Mouse (Mus musculus) olfactory bulb, adult 2 months (tissue): ENCODE measurements around the gene Xlr5b. TPM values are rescaled to one million over a fixed set of nuclear protein-coding genes. Genes with fewer than 3 reads are reported as not detected.
"Not testable (repeated sequence)": the region's sequence is repeated elsewhere in the genome, so short reads cannot be mapped to it uniquely, and the experiment has no call there.

Experiments used
- H3K27ac ChIP-seq: fragments of 200-500 bp; 2 replicates; pipeline ENCODE4 v1.5.1; 2012; ENCODE audit warnings: low read depth, low read length; ENCODE audit not compliant: insufficient read depth
- H3K4me1 ChIP-seq: fragments of 200-500 bp; 2 replicates; pipeline ENCODE4 v1.6.1; 2012; ENCODE audit warnings: low read length; ENCODE audit not compliant: control insufficient read depth, insufficient read depth
- H3K4me3 ChIP-seq: fragments of 200-500 bp; 2 replicates; pipeline ENCODE4 v1.5.1; 2012; ENCODE audit warnings: mild to moderate bottlenecking, low read depth, low read length, moderate library complexity; ENCODE audit not compliant: insufficient read depth
- WGBS: fragments of 180-500 bp; shearing (Covaris S2); methylation state at CpG from one replicate; pipeline ENCODE4 v1.1.7; 2018; 5-methylcytosine and 5-hydroxymethylcytosine counted together
- polyA plus RNA-seq: library from polyadenylated mRNA; stranded (reverse); fragments of >200 nt; gene quantifications from 2 replicates; pipeline ENCODE4 v1.2.4, GENCODE M21; 2012; ENCODE audit warnings: low replicate concordance; ENCODE audit not compliant: missing spikeins, insufficient read depth, insufficient read length

Xlr5b gene
- not detected in 2 replicates for polyA plus RNA-seq

DNA sequence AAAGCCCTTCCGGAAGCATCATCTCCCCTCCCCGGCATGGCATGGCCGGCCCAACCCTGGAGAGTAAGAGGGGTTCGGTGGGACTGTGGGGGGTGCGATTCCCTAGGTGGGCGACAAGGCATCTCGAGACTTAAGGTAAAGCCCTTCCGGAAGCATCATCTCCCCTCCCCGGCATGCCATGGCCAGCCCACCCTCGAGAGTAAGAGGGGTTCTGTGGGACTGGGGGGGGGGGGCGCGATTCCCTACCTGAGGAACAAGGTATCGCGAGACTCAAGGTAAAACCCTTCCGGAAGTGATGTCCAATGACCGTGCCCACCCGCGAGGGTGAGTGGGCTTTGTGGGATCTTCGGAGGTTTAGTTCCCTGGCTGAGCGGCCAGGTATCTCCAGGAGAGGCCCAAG is at the start of gene Xlr5b:
TSS of gene Xlr5b (plus strand) at position 301 of the 400 bp plus-strand sequence.
- not testable (repeated sequence) for H3K4me3 ChIP-seq, H3K4me1 ChIP-seq, H3K27ac ChIP-seq
- WGBS = no CpG with 5 or more reads among the region's 20 CpGs

DNA sequence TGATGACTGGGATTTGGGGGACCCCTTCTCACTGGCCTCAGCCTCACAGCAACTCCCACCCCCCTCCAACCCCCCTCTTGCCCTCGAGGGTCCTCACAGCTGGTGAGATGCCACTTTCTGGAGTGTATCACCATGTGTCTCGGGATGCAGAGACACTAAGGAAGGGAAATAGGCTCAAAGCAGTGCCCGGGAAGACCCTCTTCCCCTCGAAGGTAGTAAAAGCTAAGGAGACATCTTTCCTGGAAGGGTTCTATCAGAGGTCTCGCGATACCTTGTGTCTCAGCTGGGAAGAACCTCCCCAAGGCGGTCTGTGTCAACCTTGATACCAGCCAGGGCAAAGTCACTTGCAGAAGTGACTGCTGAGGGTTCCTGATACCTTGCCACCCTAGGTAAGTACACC is 31.8 kb upstream of the Xlr5b start, which contains the start of gene Gm14685:
TSS of gene Gm14685 (plus strand) at position 301 of the 400 bp plus-strand sequence.
- not testable (repeated sequence) for H3K4me3 ChIP-seq, H3K27ac ChIP-seq, H3K4me1 ChIP-seq
- WGBS = no CpG with 5 or more reads among the region's 7 CpGs

- not testable (repeated sequence) for H3K4me1 ChIP-seq, H3K27ac ChIP-seq, H3K4me3 ChIP-seq
- no CpG with 5 or more reads among the region's 12 CpGs for WGBS
Observed at GRCm38 (mm10) chrX:73122859-73123829, 25.5 kb upstream of the Xlr5b start.

GRCm38 (mm10) chrX:73143218-73143618 is 5.4 kb upstream of the Xlr5b start:
- H3K27ac ChIP-seq, H3K4me3 ChIP-seq, H3K4me1 ChIP-seq: not testable (repeated sequence)
- WGBS = no CpG with 5 or more reads among the region's 7 CpGs

GRCm38 (mm10) chrX:73149350-73149749 is 754 bp downstream of the Xlr5b start, which contains the start of gene DXBay18:
TSS of gene DXBay18 (minus strand) at chrX:73149450.
- WGBS = no CpG with 5 or more reads among the region's 7 CpGs

GRCm38 (mm10) chrX:73176889-73177288 is 28.3 kb downstream of the Xlr5b start, which contains the start of gene Spin2d:
TSS of gene Spin2d (minus strand) at chrX:73176989.
- not testable (repeated sequence) for H3K4me3 ChIP-seq, H3K4me1 ChIP-seq, H3K27ac ChIP-seq
- WGBS = 93% methylated on average over 6 of the region's 15 CpGs

More at GRCm38 (mm10) chrX:73149350-73149749, 754 bp downstream of the Xlr5b start, which contains the start of gene DXBay18:
- not testable (repeated sequence) for H3K4me1 ChIP-seq, H3K27ac ChIP-seq, H3K4me3 ChIP-seq

DNA sequence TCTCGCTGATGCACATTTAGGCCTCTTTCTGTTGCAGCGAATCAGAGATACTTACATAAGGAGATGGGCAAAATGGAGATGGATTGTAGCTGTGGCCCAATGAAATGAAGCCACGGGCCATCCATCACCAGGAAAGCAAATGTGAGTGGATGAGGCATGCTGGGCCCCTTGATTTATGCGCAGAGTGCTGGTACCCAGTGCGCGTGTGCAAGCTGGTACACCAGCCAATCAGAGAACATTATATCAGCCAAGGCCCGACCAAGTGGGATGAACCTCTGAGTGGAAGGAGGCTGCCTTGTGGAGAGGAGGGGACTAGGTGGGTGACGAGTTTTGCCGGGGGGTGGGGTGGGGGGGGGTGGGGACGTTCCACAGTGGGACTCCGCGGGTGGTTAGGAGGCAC is 43.3 kb downstream of the Xlr5b start, which contains the start of gene Xlr3b:
TSS of gene Xlr3b (plus strand) at position 274 of the 400 bp plus-strand sequence.
- WGBS = 79% methylated on average over 12 of the region's 12 CpGs
- not testable (repeated sequence) for H3K27ac ChIP-seq, H3K4me1 ChIP-seq, H3K4me3 ChIP-seq

Other genes starting within 250 kb of the Xlr5b start
- not detected in 2 replicates for gene Cetn2, start 230.4 kb upstream of the Xlr5b start, polyA plus RNA-seq
- gene Nsdhl, start 230.2 kb upstream of the Xlr5b start, polyA plus RNA-seq = not detected in 2 replicates
- gene Zfp185, start 161.5 kb upstream of the Xlr5b start, polyA plus RNA-seq = not detected in 2 replicates
- gene Pnma5, start 111.7 kb upstream of the Xlr5b start, polyA plus RNA-seq = not detected in 2 replicates
- gene Pnma3, start 84.0 kb upstream of the Xlr5b start, polyA plus RNA-seq = not detected in 2 replicates
- not detected in 2 replicates for gene Xlr4a, start 66.3 kb upstream of the Xlr5b start, polyA plus RNA-seq
- not detected in 2 replicates for gene Xlr3a, start 51.7 kb upstream of the Xlr5b start, polyA plus RNA-seq
- not detected in 2 replicates for gene Gm14685, start 31.7 kb upstream of the Xlr5b start, polyA plus RNA-seq
- not detected in 2 replicates for gene DXBay18, start 654 bp downstream of the Xlr5b start, polyA plus RNA-seq
- not detected in 2 replicates for gene Spin2d, start 28.2 kb downstream of the Xlr5b start, polyA plus RNA-seq
- gene Xlr3b, start 43.4 kb downstream of the Xlr5b start, polyA plus RNA-seq = not detected in 2 replicates
- gene Xlr4b, start 65.5 kb downstream of the Xlr5b start, polyA plus RNA-seq = not detected in 2 replicates
- not detected in 2 replicates for gene F8a, start 79.5 kb downstream of the Xlr5b start, polyA plus RNA-seq
- not detected in 2 replicates for gene Xlr4c, start 94.3 kb downstream of the Xlr5b start, polyA plus RNA-seq
- gene Xlr3c, start 116.6 kb downstream of the Xlr5b start, polyA plus RNA-seq = not detected in 2 replicates
- not detected in 2 replicates for gene Xlr5a, start 144.2 kb downstream of the Xlr5b start, polyA plus RNA-seq
- not detected in 2 replicates for gene Xlr5c, start 144.2 kb downstream of the Xlr5b start, polyA plus RNA-seq
- gene Gm45015, start 188.0 kb downstream of the Xlr5b start, polyA plus RNA-seq = not detected in 2 replicates
- not detected in 2 replicates for gene Zfp275, start 193.8 kb downstream of the Xlr5b start, polyA plus RNA-seq
- gene Gm18336, start 249.9 kb downstream of the Xlr5b start, polyA plus RNA-seq = not detected in 2 replicates